In genomic region chr13:97252469-97252868, GRCm38 (mm10) we compare ENCODE assay signal across 13 mouse cellular contexts. TPM values are rescaled to one million over a fixed set of nuclear protein-coding genes. Genes with fewer than 3 reads are reported as not detected.
DNase-seq lines count a peak whose midpoint lies in the region; ATAC-seq and TF ChIP-seq lines count a peak whose summit lies in the region.
"Had no signal": no experiment of that assay in that cellular context is flagged by ENCODE, and none has a peak within 500 bp of the region (broad histone marks: within the 10 kb centered on the region; RNA-seq: fewer than 3 reads in every experiment).

No protein-coding gene starts in this region.

- TF ChIP-seq CTCF in brain, embryonic 14.5 days (IDR thresholded peaks at IDR 0.05; ENCODE audit: borderline replicate concordance, extremely low read depth, insufficient read depth, insufficient read length): no peak
- TF ChIP-seq CTCF in midbrain, postnatal 0 days (IDR thresholded peaks at IDR 0.05): no peak

- H3K4me3 ChIP-seq in embryonic facial prominence, embryonic 12.5 days: no peak overlapping the region
- H3K4me3 ChIP-seq in hindbrain, embryonic 13.5 days: no peak overlapping the region
- no peak overlapping the region for H3K4me3 ChIP-seq in midbrain, postnatal 0 days (ENCODE audit: low read depth, low read length)
- H3K4me3 ChIP-seq: lung, embryonic 15.5 days had no signal

- no peak overlapping the region for H3K9ac ChIP-seq in embryonic facial prominence, embryonic 12.5 days
- no peak overlapping the region; the same call in 1 of the 2 replicates for H3K9ac ChIP-seq in hindbrain, embryonic 13.5 days
- no peak overlapping the region for H3K9ac ChIP-seq in midbrain, postnatal 0 days (replicated peaks; ENCODE audit: low read length, poor library complexity, severe bottlenecking)
- H3K9ac ChIP-seq: lung, embryonic 15.5 days had no signal

- WGBS in embryonic facial prominence, embryonic 12.5 days: 63% methylated on average over 7 of the region's 7 CpGs
- 12% methylated on average over 7 of the region's 7 CpGs for WGBS in hindbrain, embryonic 13.5 days
- 13% methylated on average over 7 of the region's 7 CpGs for WGBS in midbrain, postnatal 0 days

- ATAC-seq in embryonic facial prominence, embryonic 12.5 days (ENCODE audit: insufficient number of reproducible peaks, insufficient read depth, low FRiP score, low TSS enrichment): no peak
- ATAC-seq in hindbrain, embryonic 13.5 days (ENCODE audit: low FRiP score): peak; percentile 49; the same call in 1 of the 2 replicates
- ATAC-seq in midbrain, postnatal 0 days (ENCODE audit: low FRiP score): peak; percentile 36; the same call in 1 of the 2 replicates

- H3K36me3 ChIP-seq in embryonic facial prominence, embryonic 12.5 days: peaks cover 28% of the 10 kb centered on the region
- H3K36me3 ChIP-seq in hindbrain, embryonic 13.5 days: peaks cover 32% of the 10 kb centered on the region
- peaks cover 11% of the 10 kb centered on the region; the same call in 1 of the 2 replicates for H3K36me3 ChIP-seq in midbrain, postnatal 0 days (ENCODE audit: insufficient read depth, low read length)

- H3K4me2 ChIP-seq in embryonic facial prominence, embryonic 12.5 days (replicated peaks): no peak overlapping the region
- H3K4me2 ChIP-seq in hindbrain, embryonic 13.5 days: no peak overlapping the region
- H3K4me2 ChIP-seq in midbrain, postnatal 0 days (ENCODE audit: low read depth, low read length, poor library complexity, severe bottlenecking): no peak overlapping the region
- H3K4me2 ChIP-seq: lung, embryonic 15.5 days had no signal

- peaks cover 55% of the 10 kb centered on the region for H3K4me1 ChIP-seq in embryonic facial prominence, embryonic 12.5 days
- H3K4me1 ChIP-seq in hindbrain, embryonic 13.5 days (replicated peaks): peaks cover 79% of the 10 kb centered on the region
- peaks cover 31% of the 10 kb centered on the region for H3K4me1 ChIP-seq in midbrain, postnatal 0 days (ENCODE audit: insufficient read depth, low read length)

- TF ChIP-seq POLR2A in brain, embryonic 14.5 days (IDR thresholded peaks at IDR 0.05; ENCODE audit: borderline replicate concordance, extremely low read depth, insufficient read depth, insufficient read length, poor library complexity, severe bottlenecking): no peak

- no peaks in the 10 kb centered on the region for H3K9me3 ChIP-seq in embryonic facial prominence, embryonic 12.5 days
- H3K9me3 ChIP-seq in hindbrain, embryonic 13.5 days: no peaks in the 10 kb centered on the region
- H3K9me3 ChIP-seq in midbrain, postnatal 0 days (ENCODE audit: low read length): no peaks in the 10 kb centered on the region
- H3K9me3 ChIP-seq: lung, embryonic 15.5 days had no signal

- peak; percentile 98 for DNase-seq in brain, embryonic 14.5 days (ENCODE audit: low read depth)
- peak; percentile 69 for DNase-seq in midbrain, postnatal 0 days (ENCODE audit: low spot score)
- no peak for DNase-seq in urinary bladder, adult 18-20 months (ENCODE audit: low spot score in 2 of 2)
- no peak for DNase-seq in cerebellum, postnatal 14 days
- no peak for DNase-seq in urinary bladder, postnatal 4 days (ENCODE audit: low spot score in 2 of 2)
- no peak for DNase-seq in thymus, postnatal 36 days
- DNase-seq: cerebellum, postnatal 25 days; kidney, postnatal 36 days; right cerebral cortex, adult 18-20 months; thymus, postnatal 25 days had no signal

- 0 out of 2 replicates have a peak overlapping the region, but pooled peaks have one; percentile 32 for H3K27ac ChIP-seq in embryonic facial prominence, embryonic 12.5 days
- peak overlapping the region; percentile 74 for H3K27ac ChIP-seq in hindbrain, embryonic 13.5 days
- H3K27ac ChIP-seq in midbrain, postnatal 0 days (ENCODE audit: low read depth, low read length): peak overlapping the region; percentile 57
- H3K27ac ChIP-seq: lung, embryonic 15.5 days had no signal

- H3K27me3 ChIP-seq in embryonic facial prominence, embryonic 12.5 days: no peaks in the 10 kb centered on the region
- no peaks in the 10 kb centered on the region for H3K27me3 ChIP-seq in hindbrain, embryonic 13.5 days
- H3K27me3 ChIP-seq in midbrain, postnatal 0 days (ENCODE audit: insufficient read depth, low read length): no peaks in the 10 kb centered on the region
- H3K27me3 ChIP-seq: lung, embryonic 15.5 days had no signal

RNA-seq across cellular contexts. Expression of gene Enc1, which starts 11.6 kb away (rescaled TPM):
- 249 and 303 TPM in 2 replicates for polyA plus RNA-seq in brain, embryonic 14.5 days (2012; rRNA removed)
- 7.8 and 8.0 TPM in 2 replicates for polyA plus RNA-seq in embryonic facial prominence, embryonic 12.5 days (2016; fragmentation: Nextera tagmentation; extraction: Ambion mirVana)
- polyA plus RNA-seq in hindbrain, embryonic 13.5 days (2015; fragmentation: Nextera tagmentation; extraction: Ambion mirVana): 59.2 and 62.1 TPM in 2 replicates
- total RNA-seq in midbrain, postnatal 0 days (2014; rRNA removed): 326 and 348 TPM in 2 replicates
- polyA plus RNA-seq in midbrain, postnatal 0 days (2015; fragmentation: Nextera tagmentation; extraction: Ambion mirVana): 54.0 and 54.2 TPM in 2 replicates

RNA-seq across cellular contexts. Expression of gene Hexb, which starts 54.3 kb away (rescaled TPM):
- polyA plus RNA-seq in brain, embryonic 14.5 days (2012; rRNA removed): 25.8 and 28.2 TPM in 2 replicates
- 28.8 and 29.8 TPM in 2 replicates for polyA plus RNA-seq in embryonic facial prominence, embryonic 12.5 days (2016; fragmentation: Nextera tagmentation; extraction: Ambion mirVana)
- 37.3 and 40.1 TPM in 2 replicates for polyA plus RNA-seq in hindbrain, embryonic 13.5 days (2015; fragmentation: Nextera tagmentation; extraction: Ambion mirVana)
- total RNA-seq in midbrain, postnatal 0 days (2014; rRNA removed): 55.1 and 70.5 TPM in 2 replicates
- 57.7 and 59.7 TPM in 2 replicates for polyA plus RNA-seq in midbrain, postnatal 0 days (2015; fragmentation: Nextera tagmentation; extraction: Ambion mirVana)

Comparison
In these comparisons a context has a peak if more than half of its experiments do, and no peak if none do; other contexts are left out.
1. DNase-seq: peak in brain, embryonic 14.5 days (single experiment) and midbrain, postnatal 0 days (single experiment); none in urinary bladder, adult 18-20 months (0 of 2), cerebellum, postnatal 14 days (0 of 2), urinary bladder, postnatal 4 days (0 of 2) and thymus, postnatal 36 days (0 of 2).
2. Peak in every context shown above with its lines, with median percentiles within 50 percentile points of each other: H3K27ac ChIP-seq.